Mouse (Mus musculus): Measurements from ENCODE around the gene Hpcal1. TPM values are rescaled to one million over a fixed set of nuclear protein-coding genes. Genes with fewer than 3 reads are reported as not detected.

The Hpcal1 gene
- total RNA-seq, 1 experiment: 23.5 TPM

GRCm38 (mm10) chr12:17741637-17742364 lies 51.1 kb downstream of the Hpcal1 start:
- H3K36me3 ChIP-seq (ENCODE audit: control insufficient read depth, insufficient read depth, low read length, poor library complexity, severe bottlenecking): 0 out of 2 replicates have a peak, but pooled peaks cover 2% of the 10 kb centered on the region
- no peak overlapping the region for H3K27ac ChIP-seq (ENCODE audit: insufficient read depth, low read depth, low read length, poor library complexity, severe bottlenecking)
- in situ Hi-C loops (cut with MboI; ENCODE audit: low sequenced_read_pairs in 2 of 2, unreplicated experiment in 2 of 2): no loop called here
- H3K4me1 ChIP-seq (ENCODE audit: control insufficient read depth in 2 of 2, insufficient read depth in 2 of 2, low read length in 2 of 2, poor library complexity in 1 of 2): peaks cover 8 to 20% of the 10 kb centered on the region in 2 experiments; a peak in 2 of 4 replicates
- no peaks in the 10 kb centered on the region for H3K9me3 ChIP-seq (ENCODE audit: control insufficient read depth, insufficient read depth, low read depth, low read length)
- no peak overlapping the region for H3K9ac ChIP-seq (ENCODE audit: insufficient read depth, low read depth, low read length, poor library complexity, severe bottlenecking)
- H3K4me3 ChIP-seq (ENCODE audit: insufficient read depth in 1 of 2, low read depth in 1 of 2, low read length in 2 of 2, poor library complexity in 1 of 2, severe bottlenecking in 1 of 2): no peak overlapping the region
- no peak for TF ChIP-seq ZC3H11A (IDR thresholded peaks at IDR 0.05; ENCODE audit: borderline replicate concordance, low read depth, low read length)
- no peak for TF ChIP-seq MAFK (IDR thresholded peaks at IDR 0.05; ENCODE audit: insufficient read depth, low read depth, low read length)
- TF ChIP-seq CHD2 (IDR thresholded peaks at IDR 0.05; ENCODE audit: low read depth, low read length): no peak
- TF ChIP-seq HCFC1 (IDR thresholded peaks at IDR 0.05; ENCODE audit: borderline replicate concordance, insufficient read depth, low read length): no peak
- TF ChIP-seq ZNF384 (IDR thresholded peaks at IDR 0.05; ENCODE audit: low read depth, low read length): no peak
- DNase-seq (ENCODE audit: low read depth, low spot score): no peak

GRCm38 (mm10) chr12:17742571-17743321 lies 52.1 kb downstream of the Hpcal1 start:
- Histone ChIP-seq H3K4me3 (ENCODE audit: insufficient read depth in 1 of 2, low read depth in 1 of 2, low read length in 2 of 2, poor library complexity in 1 of 2, severe bottlenecking in 1 of 2) (no peak overlapping the region), H3K4me1 (ENCODE audit: control insufficient read depth in 2 of 2, insufficient read depth in 2 of 2, low read length in 2 of 2, poor library complexity in 1 of 2) (peaks cover 10 to 21% of the 10 kb centered on the region in 2 experiments; a peak in 2 of 4 replicates), H3K27ac (ENCODE audit: insufficient read depth, low read depth, low read length, poor library complexity, severe bottlenecking) (no peak overlapping the region), H3K9me3 (ENCODE audit: control insufficient read depth, insufficient read depth, low read depth, low read length) (no peaks in the 10 kb centered on the region), H3K9ac (ENCODE audit: insufficient read depth, low read depth, low read length, poor library complexity, severe bottlenecking) (no peak overlapping the region), H3K36me3 (ENCODE audit: control insufficient read depth, insufficient read depth, low read length, poor library complexity, severe bottlenecking) (0 out of 2 replicates have a peak, but pooled peaks cover 2% of the 10 kb centered on the region)
- no peak for TF ChIP-seq ZNF384 (IDR thresholded peaks at IDR 0.05; ENCODE audit: low read depth, low read length)
- TF ChIP-seq ZC3H11A (IDR thresholded peaks at IDR 0.05; ENCODE audit: borderline replicate concordance, low read depth, low read length): no peak
- no peak for TF ChIP-seq HCFC1 (IDR thresholded peaks at IDR 0.05; ENCODE audit: borderline replicate concordance, insufficient read depth, low read length)
- no peak for TF ChIP-seq MAFK (IDR thresholded peaks at IDR 0.05; ENCODE audit: insufficient read depth, low read depth, low read length)
- TF ChIP-seq CHD2 (IDR thresholded peaks at IDR 0.05; ENCODE audit: low read depth, low read length): no peak
- no peak for DNase-seq (ENCODE audit: low read depth, low spot score)
- in situ Hi-C loops (cut with MboI; ENCODE audit: low sequenced_read_pairs in 2 of 2, unreplicated experiment in 2 of 2): no loop called here

DNA sequence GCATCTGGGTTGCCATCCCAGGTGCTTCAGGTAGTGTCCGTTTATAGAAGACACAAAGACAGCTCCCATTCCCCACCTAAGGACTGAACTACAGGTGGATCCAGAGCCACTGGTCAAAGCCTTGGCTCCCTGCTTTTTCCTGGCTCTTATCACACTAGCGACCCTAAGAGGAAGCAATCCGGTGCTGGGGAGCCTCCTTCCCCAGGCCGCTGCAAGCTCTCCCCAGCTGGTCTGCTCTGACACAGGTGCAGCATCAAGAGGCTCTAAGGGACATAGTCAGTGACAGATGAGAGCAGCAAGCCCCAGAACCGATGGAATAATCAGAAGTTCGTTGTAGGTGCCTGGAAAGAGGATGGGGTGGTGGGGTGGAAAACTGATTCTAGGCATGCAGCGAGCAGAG lies 54.8 kb downstream of the Hpcal1 start:
- TF ChIP-seq MAFK (IDR thresholded peaks at IDR 0.05; ENCODE audit: insufficient read depth, low read depth, low read length): no peak
- TF ChIP-seq ZC3H11A (IDR thresholded peaks at IDR 0.05; ENCODE audit: borderline replicate concordance, low read depth, low read length): no peak
- TF ChIP-seq HCFC1 (IDR thresholded peaks at IDR 0.05; ENCODE audit: borderline replicate concordance, insufficient read depth, low read length): no peak
- no peak for TF ChIP-seq ZNF384 (IDR thresholded peaks at IDR 0.05; ENCODE audit: low read depth, low read length)
- no peak for TF ChIP-seq CHD2 (IDR thresholded peaks at IDR 0.05; ENCODE audit: low read depth, low read length)
- 0 out of 2 replicates have a peak, but pooled peaks cover 2% of the 10 kb centered on the region for H3K36me3 ChIP-seq (ENCODE audit: control insufficient read depth, insufficient read depth, low read length, poor library complexity, severe bottlenecking)
- in situ Hi-C loops (cut with MboI; ENCODE audit: low sequenced_read_pairs in 2 of 2, unreplicated experiment in 2 of 2): no loop called here
- H3K4me3 ChIP-seq (ENCODE audit: insufficient read depth in 1 of 2, low read depth in 1 of 2, low read length in 2 of 2, poor library complexity in 1 of 2, severe bottlenecking in 1 of 2): no peak overlapping the region
- no peak overlapping the region for H3K27ac ChIP-seq (ENCODE audit: insufficient read depth, low read depth, low read length, poor library complexity, severe bottlenecking)
- no peaks in the 10 kb centered on the region for H3K9me3 ChIP-seq (ENCODE audit: control insufficient read depth, insufficient read depth, low read depth, low read length)
- H3K9ac ChIP-seq (ENCODE audit: insufficient read depth, low read depth, low read length, poor library complexity, severe bottlenecking): no peak overlapping the region
- H3K4me1 ChIP-seq (ENCODE audit: control insufficient read depth in 2 of 2, insufficient read depth in 2 of 2, low read length in 2 of 2, poor library complexity in 1 of 2): peaks cover 10 to 15% of the 10 kb centered on the region in 2 experiments; a peak in 2 of 4 replicates
- no peak for DNase-seq (ENCODE audit: low read depth, low spot score)

DNA sequence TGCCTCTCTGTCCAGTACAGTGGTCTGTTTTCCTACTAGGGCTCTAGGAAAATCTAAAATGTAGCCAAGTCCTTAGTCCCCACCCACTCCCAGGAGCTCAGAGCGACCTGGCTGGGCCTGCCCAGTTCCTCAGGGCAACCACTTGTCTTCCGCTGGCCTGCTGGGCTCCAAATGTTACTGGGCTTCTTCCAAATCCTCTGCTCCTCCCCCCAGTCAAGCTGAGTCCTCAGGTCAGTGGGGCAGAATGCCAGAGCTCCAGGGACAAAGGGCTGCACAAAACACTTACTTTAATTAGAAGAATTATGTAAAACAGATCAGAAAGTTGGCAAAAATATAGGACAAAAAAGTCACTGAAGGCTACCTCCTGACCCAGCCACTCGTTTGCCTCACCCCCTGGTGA lies 56.1 kb downstream of the Hpcal1 start:
- no peak for DNase-seq (ENCODE audit: low read depth, low spot score)
- Histone ChIP-seq H3K9me3 (ENCODE audit: control insufficient read depth, insufficient read depth, low read depth, low read length) (no peaks in the 10 kb centered on the region), H3K9ac (ENCODE audit: insufficient read depth, low read depth, low read length, poor library complexity, severe bottlenecking) (no peak overlapping the region), H3K27ac (ENCODE audit: insufficient read depth, low read depth, low read length, poor library complexity, severe bottlenecking) (no peak overlapping the region), H3K36me3 (ENCODE audit: control insufficient read depth, insufficient read depth, low read length, poor library complexity, severe bottlenecking) (0 out of 2 replicates have a peak, but pooled peaks cover 2% of the 10 kb centered on the region), H3K4me1 (ENCODE audit: control insufficient read depth in 2 of 2, insufficient read depth in 2 of 2, low read length in 2 of 2, poor library complexity in 1 of 2) (peaks cover 10 to 15% of the 10 kb centered on the region in 2 experiments; a peak in 2 of 4 replicates), H3K4me3 (ENCODE audit: insufficient read depth in 1 of 2, low read depth in 1 of 2, low read length in 2 of 2, poor library complexity in 1 of 2, severe bottlenecking in 1 of 2) (no peak overlapping the region)
- in situ Hi-C loops (cut with MboI; ENCODE audit: low sequenced_read_pairs in 2 of 2, unreplicated experiment in 2 of 2): no loop called here
- no peak for TF ChIP-seq HCFC1 (IDR thresholded peaks at IDR 0.05; ENCODE audit: borderline replicate concordance, insufficient read depth, low read length)
- TF ChIP-seq CHD2 (IDR thresholded peaks at IDR 0.05; ENCODE audit: low read depth, low read length): no peak
- no peak for TF ChIP-seq MAFK (IDR thresholded peaks at IDR 0.05; ENCODE audit: insufficient read depth, low read depth, low read length)
- no peak for TF ChIP-seq ZNF384 (IDR thresholded peaks at IDR 0.05; ENCODE audit: low read depth, low read length)
- no peak for TF ChIP-seq ZC3H11A (IDR thresholded peaks at IDR 0.05; ENCODE audit: borderline replicate concordance, low read depth, low read length)

Measured in ES-E14 (cell line).